Mouse (Mus musculus): ENCODE results near the gene Dhx40.

DNA sequence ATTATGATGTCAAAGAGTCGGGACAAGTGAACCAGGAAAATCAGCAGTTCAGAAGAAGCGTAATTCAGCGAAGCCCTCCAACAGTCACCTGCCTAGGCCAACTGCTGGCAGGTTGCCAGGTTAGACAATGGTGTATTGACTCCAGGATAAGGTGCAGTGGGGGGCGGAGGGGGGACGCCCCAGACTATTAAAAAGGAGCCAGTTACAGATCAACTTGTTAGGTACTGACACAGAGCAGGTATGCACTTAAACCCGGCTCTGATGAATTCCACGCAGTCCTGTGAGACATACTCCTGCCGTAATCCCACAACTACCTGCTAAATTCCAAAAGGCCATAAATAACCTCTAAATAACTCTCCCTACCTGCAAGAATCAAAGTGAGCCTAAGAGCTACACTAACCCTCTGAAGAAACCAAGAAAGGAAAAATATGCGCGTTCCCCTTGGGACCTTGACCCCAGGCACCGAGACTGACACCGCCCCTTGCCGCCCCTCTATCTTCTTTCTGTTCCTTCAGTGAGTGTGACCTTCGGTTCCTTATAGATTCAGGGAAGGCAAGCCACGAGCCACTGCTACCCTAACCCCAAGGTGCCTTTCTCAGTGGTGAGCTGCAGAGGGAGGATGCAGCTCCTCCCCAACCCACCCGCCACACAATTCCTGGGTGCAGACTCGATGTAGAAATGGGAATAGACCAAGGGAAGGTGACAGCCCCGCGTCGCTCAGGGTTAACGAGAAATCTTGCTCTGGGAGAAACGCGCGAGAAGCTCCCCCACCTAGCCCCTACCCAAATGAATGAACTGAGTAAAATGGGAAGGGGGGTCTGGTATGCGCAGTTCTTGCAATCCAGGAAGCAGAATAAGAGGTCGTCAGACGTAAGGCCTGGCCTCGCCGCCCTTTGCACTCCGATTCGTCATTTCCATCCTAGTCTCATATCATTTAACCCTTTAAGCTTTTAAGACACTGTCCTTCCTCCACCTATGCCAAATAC, 51.1 kb downstream of the Dhx40 start:
- TF ChIP-seq CTCF (IDR thresholded peaks at IDR 0.05; ENCODE audit: borderline replicate concordance, control insufficient read depth, extremely low read depth, insufficient read depth, low read length, poor library complexity) (no peak), POLR2A (IDR thresholded peaks at IDR 0.05; ENCODE audit: control insufficient read depth, extremely low read depth, insufficient read depth, low read length, poor library complexity) (no peak)

All from thymus, adult 2 months (tissue).